Comparison of ENCODE assay signal across 8 mouse cellular contexts in the genomic region with DNA sequence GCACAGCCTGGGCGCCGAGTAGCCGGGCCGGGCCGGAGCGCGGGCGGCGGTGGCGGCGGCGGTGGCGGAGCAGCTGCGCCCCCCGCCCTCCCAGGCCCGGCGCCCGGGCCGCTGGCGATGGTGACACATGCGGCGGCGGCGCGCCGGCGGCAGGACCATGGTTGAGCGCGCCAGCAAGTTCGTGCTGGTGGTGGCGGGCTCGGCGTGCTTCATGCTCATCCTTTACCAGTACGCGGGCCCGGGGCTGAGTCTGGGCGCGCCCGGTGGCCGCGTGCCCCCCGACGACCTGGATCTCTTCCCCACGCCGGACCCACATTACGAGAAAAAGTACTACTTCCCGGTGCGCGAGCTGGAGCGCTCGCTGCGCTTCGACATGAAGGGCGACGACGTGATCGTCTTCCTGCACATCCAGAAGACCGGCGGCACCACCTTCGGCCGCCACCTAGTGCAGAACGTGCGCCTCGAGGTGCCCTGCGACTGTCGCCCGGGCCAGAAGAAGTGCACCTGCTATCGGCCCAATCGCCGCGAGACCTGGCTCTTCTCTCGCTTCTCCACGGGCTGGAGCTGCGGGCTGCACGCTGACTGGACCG. TPM values are rescaled to one million over a fixed set of nuclear protein-coding genes. Genes with fewer than 3 reads are reported as not detected.
DNase-seq lines count a peak whose midpoint lies in the region; ATAC-seq and TF ChIP-seq lines count a peak whose summit lies in the region.

No protein-coding gene starts in this region.

- H3K9me3 ChIP-seq in ES-Bruce4 (replicated peaks; ENCODE audit: control insufficient read depth, insufficient read depth, low read length, poor library complexity, severe bottlenecking): no peaks in the 10 kb centered on the region
- H3K9me3 ChIP-seq in heart, embryonic 13.5 days: no peaks in the 10 kb centered on the region

- no peaks in the 10 kb centered on the region for H3K27me3 ChIP-seq in ES-Bruce4 (ENCODE audit: control insufficient read depth, insufficient read depth, low read length, poor library complexity, severe bottlenecking)
- no peaks in the 10 kb centered on the region for H3K27me3 ChIP-seq in heart, embryonic 13.5 days (replicated peaks)

- peak overlapping the region; percentile 83 for H3K9ac ChIP-seq in ES-Bruce4 (ENCODE audit: low read depth, poor library complexity, severe bottlenecking)
- H3K9ac ChIP-seq in heart, embryonic 13.5 days: peak overlapping the region; percentile 90

- peaks cover 3% of the 10 kb centered on the region for H3K4me1 ChIP-seq in ES-Bruce4 (ENCODE audit: control insufficient read depth, insufficient read depth, low read length)
- peaks cover 82% of the 10 kb centered on the region for H3K4me1 ChIP-seq in heart, embryonic 13.5 days

- no peak for TF ChIP-seq POLR2A in ES-Bruce4 (IDR thresholded peaks at IDR 0.05; ENCODE audit: insufficient read depth, low read length)

- peak overlapping the region; percentile 90 for H3K4me3 ChIP-seq in ES-Bruce4 (ENCODE audit: low read depth, low read length)
- H3K4me3 ChIP-seq in heart, embryonic 13.5 days: peak overlapping the region; percentile 89

- peak; percentile 21; the same call in 1 of the 2 replicates for ATAC-seq in heart, embryonic 13.5 days (ENCODE audit: extremely low read depth, insufficient number of reproducible peaks, low FRiP score, low TSS enrichment)

- peak overlapping the region; percentile 99 for H3K4me2 ChIP-seq in heart, embryonic 13.5 days

- no peak for TF ChIP-seq EP300 in ES-Bruce4 (IDR thresholded peaks at IDR 0.05; ENCODE audit: insufficient read depth, low read depth, low read length)

- no peak overlapping the region for H3K27ac ChIP-seq in ES-Bruce4 (ENCODE audit: insufficient read depth, low read length)
- H3K27ac ChIP-seq in heart, embryonic 13.5 days (replicated peaks): peak overlapping the region; percentile 70

- WGBS in heart, embryonic 13.5 days: under 1% methylated on average over 57 of the region's 76 CpGs

- DNase-seq in 3T3-L1 (ENCODE audit: low read depth, low spot score): peak; percentile 45
- DNase-seq in cerebellum, postnatal 25 days: peak; percentile 66 to 70
- peak; percentile 57 for DNase-seq in kidney, postnatal 14 days
- peak; percentile 61 for DNase-seq in lung, postnatal 14 days
- DNase-seq in right cerebral cortex, postnatal 10 days (ENCODE audit: low spot score in 2 of 2): peak; percentile 69 to 72
- no peak for DNase-seq in yolk sac, embryonic 10.5 days (ENCODE audit: low spot score)

- no peak for TF ChIP-seq CTCF in ES-Bruce4 (IDR thresholded peaks at IDR 0.05; ENCODE audit: low read depth, low read length)

- peaks cover 28% of the 10 kb centered on the region for H3K36me3 ChIP-seq in ES-Bruce4 (ENCODE audit: control insufficient read depth, insufficient read depth, low read length, poor library complexity, severe bottlenecking)
- peaks cover 8% of the 10 kb centered on the region for H3K36me3 ChIP-seq in heart, embryonic 13.5 days

RNA-seq across cellular contexts. Expression of a gene that starts 0.4 kb away (rescaled TPM):
- polyA plus RNA-seq in ES-Bruce4 (2011; ENCODE audit: insufficient read depth, insufficient read length, low read depth, missing spikeins): 75.6 and 79.2 TPM in 2 replicates
- polyA plus RNA-seq in heart, embryonic 13.5 days (2015; fragmentation: Nextera tagmentation; extraction: Ambion mirVana): 4.2 and 4.4 TPM in 2 replicates

Comparison
In these comparisons a context has a peak if more than half of its experiments do, and no peak if none do; other contexts are left out.
1. RNA of a gene that starts 0.4 kb away (polyA plus RNA-seq): 75.6 to 79.2 TPM in ES-Bruce4; 4.2 to 4.4 TPM in heart, embryonic 13.5 days; every median in the first group is over 10 times any median in the second.